Mouse (Mus musculus) adrenal gland, postnatal 10 days (tissue): ENCODE measurements around the gene Prdm10. TPM values are rescaled to one million over a fixed set of nuclear protein-coding genes. Genes with fewer than 3 reads are reported as not detected.
A peak's percentile ranks its signal among the peaks of the same experiment; 100 is the strongest.

ENCODE experiments used
- DNase-seq: peaks from one replicate; pipeline ENCODE4 v3.0.0; 2021; ENCODE audit warnings: mixed read lengths
- total RNA-seq, 2 experiments: library from RNA; stranded (reverse); gene quantifications; 2 replicates each; pipeline ENCODE4 v1.2.3; 2021

Gene Prdm10
- total RNA-seq, 2 experiments from 2014 or later: 5.9 to 7.8 TPM

DNA sequence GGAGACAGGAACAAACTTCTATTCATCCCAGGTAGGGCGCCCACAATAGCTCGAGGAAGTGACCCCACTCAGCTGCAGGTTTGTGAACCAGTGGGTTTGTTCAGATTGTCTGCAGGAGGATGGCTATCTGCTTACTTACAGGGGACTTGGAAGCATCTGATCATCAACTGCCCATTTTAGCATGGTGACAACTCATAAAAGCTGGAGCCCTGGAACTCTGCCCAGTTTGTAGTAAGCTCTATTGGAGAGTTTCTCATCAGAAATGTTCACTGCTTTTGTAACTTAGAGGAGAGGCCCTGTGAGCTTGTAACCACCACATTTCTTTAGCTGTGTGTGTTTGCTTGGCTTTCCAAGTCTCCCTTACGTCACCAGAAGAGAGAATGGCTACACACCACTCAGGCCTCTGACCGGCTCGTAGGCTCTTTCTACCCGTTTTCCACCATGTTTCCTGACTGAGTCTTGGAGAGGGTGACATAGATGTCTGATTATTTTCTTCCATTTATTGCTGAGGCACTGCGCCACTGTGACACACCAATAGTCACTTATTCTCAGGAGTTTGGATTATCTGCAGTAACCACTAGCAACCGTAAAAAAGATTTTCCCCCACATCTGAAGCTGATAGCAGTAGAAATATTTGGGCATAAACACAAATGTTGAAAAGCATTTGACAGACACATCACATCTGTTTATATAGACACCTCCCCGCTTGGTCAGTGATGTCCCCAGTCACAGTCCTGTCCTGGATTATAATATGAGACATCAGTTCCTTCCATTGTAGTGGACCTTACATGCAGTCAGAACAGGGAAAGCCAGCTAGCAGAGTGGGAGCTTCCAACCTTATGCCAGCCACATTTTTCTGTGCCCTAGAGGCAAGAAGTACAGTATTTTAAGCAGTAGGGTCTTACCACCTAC, 83.6 kb downstream of the Prdm10 start:
- peak; percentile 50 for DNase-seq

DNA sequence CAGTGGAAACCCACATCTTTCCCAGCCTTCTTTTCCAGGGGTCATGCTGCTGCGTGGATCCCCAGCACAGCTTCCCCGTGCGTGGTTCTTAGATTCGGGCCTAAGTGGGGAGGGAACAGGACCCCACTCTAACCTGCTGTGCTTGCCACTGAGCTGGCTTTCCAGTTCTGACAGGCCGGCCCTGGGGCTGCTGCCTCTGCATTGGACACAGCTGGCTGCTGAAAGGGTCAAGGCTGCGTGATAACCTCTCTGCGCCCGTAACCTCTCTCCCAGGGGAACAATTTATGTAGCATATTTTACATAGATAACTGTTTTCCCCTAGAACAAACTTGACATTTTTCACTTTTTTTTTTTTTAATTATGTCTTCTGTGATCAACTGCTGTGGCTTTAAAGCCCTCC, 84.7 kb downstream of the Prdm10 start:
- no peak for DNase-seq

DNA sequence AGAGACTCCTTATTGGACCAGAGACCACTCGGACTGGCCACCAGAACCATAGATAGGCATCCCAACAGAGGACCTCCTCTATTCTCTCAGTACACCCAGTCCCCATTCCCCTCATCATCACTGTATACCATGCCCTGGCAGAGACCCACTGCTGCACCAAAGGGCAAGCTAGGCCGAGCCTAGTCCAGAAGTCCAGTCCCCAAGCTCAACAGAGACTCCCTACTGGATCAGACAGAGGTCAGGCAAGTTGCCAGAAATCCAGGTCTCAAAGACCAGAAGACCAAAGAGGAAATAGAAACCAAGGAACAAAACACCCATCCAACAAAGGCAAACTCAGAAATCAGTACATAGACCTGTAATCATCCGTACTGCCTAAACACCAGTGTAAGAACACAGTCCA, 91.4 kb downstream of the Prdm10 start:
- no peak for DNase-seq

DNA sequence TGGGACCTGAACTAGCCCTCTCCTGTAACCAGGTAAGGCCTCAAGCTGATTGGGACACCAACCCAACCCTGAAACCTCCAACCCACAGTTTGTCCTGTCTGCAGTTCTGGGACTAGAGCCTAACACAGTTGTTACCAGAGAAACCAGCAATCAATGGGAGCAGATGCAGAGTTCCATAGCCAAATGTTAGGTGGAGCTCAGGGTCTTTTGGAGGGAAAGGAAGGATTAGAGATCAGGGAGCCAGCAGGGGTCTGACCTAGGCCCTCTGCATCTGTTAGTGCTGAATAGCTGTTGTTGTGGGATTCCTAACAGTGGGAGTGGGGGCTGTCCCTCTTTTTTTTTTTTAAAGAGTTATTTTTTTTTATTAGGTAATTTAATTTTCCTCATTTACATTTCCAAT, 96.3 kb downstream of the Prdm10 start:
- DNase-seq: no peak

DNA sequence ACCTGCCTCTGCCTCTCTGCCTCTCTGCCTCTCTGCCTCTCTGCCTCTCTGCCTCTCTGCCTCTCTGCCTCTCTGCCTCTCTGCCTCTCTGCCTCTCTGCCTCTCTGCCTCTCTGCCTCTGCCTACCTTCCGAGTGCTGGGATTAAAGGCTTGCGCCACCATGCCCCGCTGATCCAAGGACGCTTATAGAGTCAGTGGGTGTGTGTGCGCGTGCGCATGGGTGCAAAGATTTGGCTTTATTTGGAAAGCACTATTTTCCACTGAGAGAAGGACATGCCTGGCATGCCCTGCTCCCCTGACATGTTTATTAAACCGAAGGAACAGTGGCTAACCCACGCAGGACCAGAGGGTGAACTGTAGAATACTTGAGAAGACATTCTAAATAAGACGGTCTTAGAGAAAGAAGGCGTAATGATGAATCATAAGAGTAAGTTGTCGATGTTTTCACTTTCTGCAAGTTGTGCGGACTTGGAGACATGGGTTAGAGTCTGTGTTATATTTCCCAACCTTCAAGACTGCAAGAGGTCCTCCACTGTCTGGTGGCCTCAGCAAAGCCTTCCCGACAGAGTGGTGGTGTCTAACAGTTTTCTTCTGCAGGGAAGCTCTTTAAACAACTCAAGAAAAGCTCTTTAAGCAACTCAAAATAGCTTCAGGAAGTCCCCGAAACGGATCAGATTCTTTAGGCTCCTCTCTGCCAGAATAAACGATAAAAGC, 104.6 kb downstream of the Prdm10 start:
- DNase-seq: no peak

DNA sequence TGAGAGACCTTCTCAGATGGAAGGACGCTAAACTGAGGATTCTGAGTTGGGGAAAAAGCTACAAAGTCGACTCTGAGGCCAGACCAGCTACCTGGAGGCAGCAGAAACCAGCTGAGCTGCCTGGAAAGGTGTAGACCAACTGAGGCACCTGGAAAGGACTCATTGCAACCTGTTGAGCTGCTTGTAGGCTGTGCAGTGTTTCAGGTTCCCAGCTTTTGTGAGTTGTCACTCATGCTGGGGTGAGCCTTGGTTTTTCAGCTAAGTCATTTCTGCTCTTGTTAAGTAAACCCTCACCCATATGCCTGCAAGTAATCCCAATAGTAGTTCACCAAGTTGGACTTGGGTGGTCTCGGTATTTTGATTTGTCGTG, 105.1 kb downstream of the Prdm10 start:
- no peak for DNase-seq

DNA sequence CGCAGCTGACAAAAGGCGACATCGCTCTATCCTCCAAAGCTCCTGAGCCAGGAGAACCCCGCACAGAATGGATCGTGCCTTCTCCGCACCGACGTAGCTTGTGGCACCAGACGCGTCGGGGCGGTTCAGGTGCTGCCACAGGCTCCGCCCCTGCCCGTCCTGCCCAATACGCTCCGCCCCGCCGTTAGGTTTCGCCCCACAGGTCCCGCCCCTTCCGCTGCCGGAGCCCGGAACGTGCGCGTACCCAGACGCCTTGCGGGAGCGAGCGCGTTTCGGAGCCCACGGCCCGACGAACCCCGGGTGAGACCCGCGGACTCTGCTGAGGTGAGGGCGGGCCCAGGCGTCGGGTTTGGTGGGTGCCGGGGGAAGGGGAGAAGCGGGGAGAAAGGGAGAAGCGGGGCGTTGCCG, 105.6 kb downstream of the Prdm10 start, which contains the start of gene Nfrkb:
Gene Nfrkb, plus strand, starts transcription at position 246 of the 408 bp plus-strand sequence.
- peak; percentile 98 for DNase-seq

DNA sequence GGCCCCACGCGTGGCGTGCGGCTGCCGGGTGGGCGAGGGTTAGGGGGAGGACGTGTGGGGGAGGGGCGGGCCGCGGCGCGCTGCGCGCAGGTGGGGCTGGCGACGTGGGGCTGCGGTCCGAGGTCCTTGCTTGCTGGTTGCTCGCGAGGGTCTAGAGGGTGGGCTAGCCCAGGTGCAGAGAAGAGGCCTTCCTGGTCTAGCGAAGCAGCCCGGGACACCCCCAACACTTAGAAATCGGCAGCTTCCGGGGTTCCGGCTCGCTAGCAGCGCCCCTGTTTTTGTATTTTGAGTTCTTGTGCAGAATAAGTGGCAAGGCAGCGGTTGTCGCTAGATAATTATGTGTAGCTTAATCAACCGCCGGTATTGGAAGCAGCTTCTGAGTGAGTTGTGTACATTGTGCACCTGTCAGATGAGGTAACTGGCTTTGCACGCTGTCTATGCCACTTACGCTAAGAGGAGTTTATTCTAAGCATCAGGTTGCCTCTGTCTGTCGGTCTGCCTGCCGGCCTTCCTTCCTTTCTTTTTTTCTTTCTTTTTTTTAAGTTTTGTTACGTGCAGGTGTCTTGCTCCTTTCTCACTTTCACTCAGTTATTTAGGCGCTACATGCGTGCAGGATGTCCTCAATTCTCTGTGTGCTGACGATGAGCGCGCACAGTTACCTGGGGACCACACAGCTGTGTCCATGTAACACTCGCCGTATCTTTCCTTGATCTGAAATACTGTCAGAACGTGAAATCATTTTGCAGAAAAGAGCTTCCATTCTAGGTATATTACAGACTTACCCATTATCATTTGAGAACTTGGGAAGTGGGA, 106.2 kb downstream of the Prdm10 start:
- no peak for DNase-seq

DNA sequence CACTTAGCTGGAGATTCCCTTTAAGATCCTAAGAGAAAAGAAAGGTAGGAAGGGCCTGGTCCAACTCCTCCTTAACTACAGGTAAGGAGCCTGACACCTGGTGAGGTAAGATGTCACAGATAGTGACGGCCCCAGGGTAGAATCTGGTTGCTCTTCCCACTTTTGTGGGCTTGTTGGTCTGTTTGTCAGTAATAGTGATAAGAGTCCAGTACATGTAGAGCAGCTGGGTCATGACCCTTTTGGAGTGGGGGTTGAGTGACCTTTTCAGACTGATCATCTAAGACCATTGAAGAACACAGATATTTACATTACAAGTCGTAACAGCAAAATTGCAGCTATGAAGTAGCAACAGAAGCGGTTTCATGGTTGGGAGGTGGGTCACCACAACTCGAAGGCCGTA, 106.9 kb downstream of the Prdm10 start:
- no peak for DNase-seq

DNA sequence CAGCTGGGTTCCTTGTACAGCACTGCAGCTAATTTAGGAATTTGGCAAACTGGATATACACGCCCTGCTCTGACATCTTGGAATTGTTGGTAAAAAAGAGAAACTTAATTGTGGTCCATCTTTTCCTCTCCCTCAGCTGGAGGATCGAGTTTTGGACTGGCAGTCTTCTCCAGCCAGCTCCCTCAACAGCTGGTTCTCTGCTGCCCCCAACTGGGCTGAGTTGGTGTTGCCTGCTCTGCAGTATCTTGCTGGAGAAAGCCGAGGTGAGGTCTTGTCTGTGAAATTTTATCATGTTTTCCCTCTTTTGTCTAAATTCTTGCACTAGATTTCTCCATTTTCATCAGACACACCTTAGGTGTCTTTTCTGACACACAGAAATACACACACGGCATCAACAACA, 120.1 kb downstream of the Prdm10 start:
- peak; percentile 89 for DNase-seq

DNA sequence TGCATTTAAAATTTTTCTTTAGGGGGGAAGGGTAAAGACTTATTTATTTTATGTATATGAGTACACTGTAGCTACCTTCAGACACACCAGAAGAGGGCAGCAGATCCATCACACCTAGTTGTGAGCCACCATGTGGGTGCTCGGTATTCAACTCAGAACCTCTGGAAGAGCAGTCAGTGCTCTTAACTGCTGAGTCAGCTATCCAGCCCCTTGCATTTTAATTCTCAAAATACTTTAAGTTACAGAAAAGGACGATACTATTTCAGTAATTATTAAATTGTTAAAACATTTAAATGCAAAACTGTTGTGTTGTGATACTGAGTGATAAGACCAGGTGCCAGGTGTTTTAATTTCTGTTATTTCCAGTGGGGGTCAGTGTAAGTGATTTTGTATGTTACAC, 124.0 kb downstream of the Prdm10 start:
- no peak for DNase-seq

DNA sequence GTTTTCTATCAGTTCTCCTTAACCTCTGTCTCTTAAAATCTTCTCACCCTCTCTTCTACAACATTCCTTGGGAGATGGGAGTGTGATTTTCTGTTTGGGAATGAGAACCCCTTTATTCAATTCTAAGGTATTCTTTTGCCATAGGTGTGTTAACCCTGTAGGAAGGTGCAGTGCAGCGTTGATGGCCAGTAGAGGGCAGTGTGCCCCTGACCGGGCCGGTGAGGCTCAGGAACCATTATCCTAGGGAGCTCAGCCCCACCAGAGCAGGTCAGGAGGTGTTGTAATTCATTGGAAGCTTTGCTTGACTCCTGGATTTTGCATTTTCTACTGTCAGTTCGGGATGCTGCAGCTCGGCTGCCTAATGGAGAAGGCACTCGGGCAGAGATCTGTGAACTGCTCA, 124.9 kb downstream of the Prdm10 start:
- peak; percentile 61 for DNase-seq

DNA sequence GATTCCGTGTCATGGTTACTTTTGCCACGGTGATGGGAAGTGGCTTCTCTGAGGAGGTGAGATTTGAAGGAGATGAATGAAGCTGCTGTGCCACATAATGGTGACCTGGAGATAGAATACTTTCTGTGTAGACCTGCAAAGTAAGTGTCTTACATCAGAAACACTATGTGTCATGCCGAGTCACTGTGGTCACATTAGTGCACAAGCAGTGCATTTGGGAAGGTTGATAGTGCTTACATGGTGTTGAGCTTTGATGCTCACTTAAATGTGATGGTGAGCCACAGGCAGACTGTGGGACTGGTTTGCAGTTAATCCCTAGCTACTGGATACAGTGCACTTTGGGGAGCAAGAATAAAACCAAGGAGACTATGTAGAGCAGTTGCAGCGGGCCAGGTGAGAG, 131.8 kb downstream of the Prdm10 start:
- DNase-seq: no peak

DNA sequence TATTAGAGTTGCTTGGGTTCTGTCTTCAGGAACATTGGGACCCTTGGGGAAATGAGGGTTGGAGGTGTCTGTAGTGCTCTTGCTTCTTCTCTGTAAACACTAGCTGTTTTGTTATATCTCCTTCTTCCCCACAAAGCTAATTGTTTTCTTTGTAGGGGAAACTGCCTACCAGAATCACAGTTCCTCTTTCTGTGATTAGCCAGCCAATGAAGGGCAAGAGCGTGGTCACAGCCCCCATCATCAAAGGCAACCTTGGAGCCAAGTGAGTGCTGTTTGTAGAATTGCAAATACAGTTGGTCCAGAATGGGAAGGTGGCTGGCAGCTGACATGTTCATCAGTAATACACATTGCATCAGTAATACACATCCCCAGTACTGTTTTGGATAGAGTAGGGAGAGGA, 138.5 kb downstream of the Prdm10 start:
- DNase-seq: no peak

DNA sequence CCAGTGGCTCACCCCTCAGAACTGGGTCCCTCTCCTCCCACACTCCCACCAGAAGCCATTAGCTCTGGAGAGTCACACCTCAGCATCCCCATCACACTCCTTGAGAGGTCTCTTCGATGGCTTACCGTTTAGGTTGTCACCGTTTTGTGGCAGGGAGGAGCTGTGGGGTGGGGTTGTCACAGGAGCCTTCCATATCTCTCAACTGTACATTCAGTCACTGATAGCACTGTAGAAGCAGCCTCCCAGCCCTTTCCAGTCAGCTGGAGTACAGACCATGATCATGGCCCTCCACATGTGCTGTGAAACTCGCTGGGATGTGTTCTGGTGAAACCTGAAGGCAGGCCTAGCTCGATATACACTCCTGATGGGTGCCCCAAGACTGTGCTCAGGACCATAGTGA, 141.8 kb downstream of the Prdm10 start:
- no peak for DNase-seq

DNA sequence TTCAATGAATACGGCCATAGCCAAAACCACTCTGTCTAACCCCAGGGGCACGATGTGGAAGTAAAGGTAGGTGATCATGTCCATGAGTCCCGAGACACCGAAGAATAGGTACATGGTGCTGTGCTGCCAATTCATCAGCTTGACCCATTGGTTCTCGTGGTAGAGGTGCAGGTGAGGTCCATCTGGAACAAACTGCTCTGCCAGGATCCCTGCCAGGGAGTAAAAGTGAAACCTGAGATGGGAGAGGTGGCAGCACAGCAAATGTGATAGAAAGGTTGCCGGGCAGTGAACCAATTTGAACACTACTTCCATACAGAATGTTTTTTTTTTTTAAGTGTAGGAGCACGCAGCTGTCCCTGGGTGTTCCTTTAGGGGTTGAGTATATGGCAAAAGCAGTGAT, 148.6 kb downstream of the Prdm10 start:
- no peak for DNase-seq

DNA sequence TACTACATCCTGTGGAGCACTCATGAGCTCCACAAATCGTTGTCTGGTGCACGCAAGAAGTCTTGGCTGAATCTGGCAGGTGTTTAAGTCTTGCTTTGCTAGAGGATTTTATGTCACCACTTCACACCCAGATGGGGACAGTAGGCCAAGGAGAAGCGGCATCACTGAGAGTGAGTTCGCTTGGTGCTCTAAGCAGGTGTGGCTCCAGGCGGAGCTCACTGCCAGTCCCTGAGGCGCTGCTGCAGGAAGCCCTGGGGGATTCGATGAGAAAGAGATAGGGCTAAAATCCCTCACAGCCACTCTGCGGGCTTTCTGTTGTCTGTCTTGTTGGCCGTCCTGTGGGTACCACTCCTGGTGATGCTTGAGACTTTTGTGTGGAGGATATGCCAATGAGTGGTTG, 149.7 kb downstream of the Prdm10 start:
- no peak for DNase-seq

Other genes with a start within 250 kb of the Prdm10 start
- gene Zbtb44, start 249.9 kb upstream of the Prdm10 start, total RNA-seq: 10 to 100 TPM; 44.3 to 47.3 TPM
- gene St14, start 148.7 kb upstream of the Prdm10 start, total RNA-seq: under 1 TPM; 0.75 to 0.82 TPM
- gene Aplp2, start 68.7 kb upstream of the Prdm10 start, total RNA-seq: 100 to 1,000 TPM; 528 to 532 TPM
- 10 to 100 TPM; 19.1 to 30.3 TPM for gene Nfrkb, start 105.7 kb downstream of the Prdm10 start, total RNA-seq
- 10 to 100 TPM; 21.0 to 36.7 TPM for gene Tmem45b, start 183.9 kb downstream of the Prdm10 start, total RNA-seq